Mouse (Mus musculus) T-helper 17 cell (primary cell): Measurements from ENCODE around the gene Zc3h6.

Experiments used
- in situ Hi-C, 2 experiments: fragments of 300-600 bp; cut with MboI, MseI; formaldehyde crosslinking; loops; 1 replicate in 1 of 2; 2 replicates in 1 of 2; pipeline ENCODE4 v1.15.1; 2025; ENCODE audit warnings: high pct_unique_total_duplicates in 2 of 2

The Zc3h6 gene

GRCm38 (mm10) chr2:129024820-129025219 lies 57.6 kb downstream of the Zc3h6 start:
- in situ Hi-C loops = loop anchor here in 1 of 2 experiments (5.0 kb wide), 1 partner anchor 43 kb away; no protein-coding TSS in a partner anchor

DNA sequence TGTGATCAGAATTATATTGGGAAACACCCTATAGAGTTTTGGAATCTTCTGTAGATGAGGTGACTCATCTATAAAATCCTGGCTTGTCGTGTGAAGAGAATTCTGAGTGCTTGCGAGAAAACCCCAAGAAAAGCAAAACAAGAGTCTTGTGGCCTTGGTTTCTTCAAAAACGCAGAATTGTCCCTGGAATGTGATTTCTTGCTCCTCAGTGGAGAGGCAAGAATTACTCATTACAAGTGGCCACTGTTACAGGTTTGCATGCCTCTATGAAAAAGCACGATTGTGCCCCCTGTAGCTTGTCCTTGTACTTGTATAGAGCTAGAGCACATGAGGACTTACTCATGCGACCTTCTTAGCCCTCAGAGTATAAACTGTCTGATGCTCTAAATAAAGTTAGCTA lies 68.2 kb downstream of the Zc3h6 start:
- in situ Hi-C loops = no loop called here

- in situ Hi-C loops = no loop called here
Measured at GRCm38 (mm10) chr2:129038426-129038936, 71.3 kb downstream of the Zc3h6 start.

DNA sequence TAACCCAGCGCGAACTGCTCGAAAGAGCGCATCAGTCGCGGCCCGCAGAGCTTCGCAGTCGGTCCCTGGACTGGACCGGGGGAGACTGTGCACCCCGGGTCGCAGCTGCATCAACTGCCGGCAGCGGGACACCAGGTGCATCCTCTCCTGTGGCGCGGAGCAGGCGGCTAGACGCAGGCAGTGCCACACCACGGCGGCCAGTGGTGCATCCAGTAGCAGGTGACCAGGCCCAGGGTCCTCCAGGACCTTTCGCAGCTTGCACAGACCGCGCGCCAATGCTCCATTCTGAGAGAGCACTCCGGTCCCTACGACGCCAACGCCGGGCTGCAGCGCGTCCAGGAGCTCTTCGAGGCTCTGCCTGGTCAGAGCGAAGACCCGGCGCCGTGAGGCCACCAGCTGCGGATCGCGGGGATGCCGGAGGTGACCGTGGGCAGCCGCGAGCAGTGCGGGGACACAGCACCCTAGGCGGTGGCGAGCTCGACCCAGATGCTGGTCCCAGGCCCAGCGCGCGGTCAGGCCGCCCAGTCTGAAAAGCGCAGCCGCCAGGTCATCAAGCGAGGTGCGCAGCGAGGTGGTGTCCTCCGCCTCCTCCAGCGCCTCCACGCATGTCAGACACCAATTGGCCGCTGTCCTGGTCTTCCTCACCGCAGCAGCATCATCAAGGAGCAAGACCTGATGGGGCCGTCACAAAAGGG lies 71.9 kb downstream of the Zc3h6 start:
- in situ Hi-C loops = no loop called here

DNA sequence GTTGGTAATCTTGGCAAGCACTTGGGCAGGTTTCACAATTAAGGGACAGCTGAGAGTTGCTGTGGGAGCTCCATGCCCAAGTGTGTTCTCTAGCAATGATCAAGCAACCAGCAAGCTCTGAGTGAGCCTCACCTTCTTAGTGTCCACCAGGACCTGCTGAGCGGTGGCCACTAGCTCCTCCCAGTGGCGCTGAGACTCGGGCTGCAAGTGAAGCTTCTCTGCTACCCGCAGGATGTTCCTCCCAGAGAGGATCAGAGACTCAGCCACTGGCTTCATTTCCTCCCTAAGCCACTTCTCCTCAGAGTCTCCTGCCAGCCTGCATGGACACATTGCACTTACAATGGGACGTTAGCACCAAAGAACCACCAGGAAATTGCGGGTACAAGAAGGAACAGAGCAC lies 73.4 kb downstream of the Zc3h6 start:
- in situ Hi-C loops = loop anchor here in 1 of 2 experiments (10.0 kb wide), 1 partner anchor 316 kb away; no protein-coding TSS in a partner anchor

DNA sequence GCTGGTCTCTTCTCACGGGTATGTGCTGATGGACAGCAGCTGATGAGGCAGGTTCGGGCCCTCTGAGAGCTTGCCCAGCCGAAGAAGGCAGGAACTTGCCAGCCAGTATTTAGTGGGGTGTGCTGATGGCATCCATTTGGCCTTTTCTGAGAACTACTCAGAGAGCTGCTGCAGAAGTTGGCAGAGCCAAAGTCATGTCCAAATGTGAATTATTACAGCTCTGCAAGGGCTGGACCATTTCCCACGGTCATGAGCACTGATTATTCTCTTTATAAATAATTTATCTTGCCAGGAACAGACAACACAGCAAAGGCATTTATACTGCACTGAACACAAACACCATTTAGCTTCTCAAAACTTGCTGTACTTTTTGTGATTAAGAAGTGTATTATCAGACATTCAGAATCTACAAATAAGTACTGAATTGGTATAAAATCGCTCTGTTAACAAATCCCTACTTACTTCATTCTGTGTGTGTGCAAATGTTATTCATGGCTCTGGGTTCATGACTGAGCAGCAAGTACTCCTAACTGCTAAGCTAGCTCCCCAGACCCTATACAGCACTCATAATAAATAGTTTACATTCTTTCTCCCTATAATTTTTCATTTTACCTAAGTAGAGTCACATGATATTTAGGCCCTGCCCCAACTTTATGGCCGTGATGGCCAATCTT lies 79.1 kb downstream of the Zc3h6 start:
- in situ Hi-C loops = loop anchor here in 1 of 2 experiments (10.0 kb wide), 1 partner anchor 322 kb away; no protein-coding TSS in a partner anchor

DNA sequence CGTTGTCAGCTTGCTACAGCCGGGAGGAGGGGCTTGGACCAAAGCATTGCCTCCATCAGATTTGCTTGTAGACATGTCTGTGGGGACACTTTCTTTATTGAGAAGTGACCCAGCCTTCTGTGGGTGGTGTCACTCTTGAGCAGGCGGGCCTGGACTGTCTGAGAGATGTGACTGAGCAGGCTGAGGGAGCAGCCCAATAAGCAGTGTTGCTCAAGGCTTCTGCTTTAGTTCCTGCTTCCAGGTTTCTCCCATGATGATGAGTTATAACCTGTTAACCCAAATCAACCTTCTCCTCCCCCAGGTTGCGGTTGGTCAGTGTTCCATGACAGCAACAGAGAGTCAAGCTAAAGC lies 79.6 kb downstream of the Zc3h6 start:
- in situ Hi-C loops = loop anchor here in 1 of 2 experiments (10.0 kb wide), 1 partner anchor 322 kb away; no protein-coding TSS in a partner anchor

DNA sequence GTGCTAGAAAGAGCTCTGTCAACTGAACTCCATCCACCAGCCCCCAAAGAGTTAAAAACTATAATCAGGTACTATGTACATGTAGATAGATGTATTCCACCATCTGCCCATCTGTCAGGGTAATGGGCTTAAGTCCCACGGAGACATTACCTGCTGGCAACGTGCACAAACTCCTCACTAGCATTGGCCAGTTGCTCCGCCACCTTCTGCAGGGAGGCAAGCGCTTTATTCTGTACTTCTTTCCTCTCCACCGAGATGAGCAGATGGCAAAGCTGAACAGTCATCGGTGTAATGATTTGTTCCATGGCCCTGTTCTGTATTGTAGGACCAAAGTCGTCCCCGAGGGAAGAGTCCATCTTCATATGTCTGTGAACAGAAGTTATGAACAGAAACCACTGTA lies 80.6 kb downstream of the Zc3h6 start, which contains the start of gene Vinac1:
TSS of gene Vinac1 (minus strand) at position 362 of the 400 bp plus-strand sequence.
- in situ Hi-C loops = loop anchor here in 1 of 2 experiments (10.0 kb wide), 1 partner anchor 323 kb away; no protein-coding TSS in a partner anchor

DNA sequence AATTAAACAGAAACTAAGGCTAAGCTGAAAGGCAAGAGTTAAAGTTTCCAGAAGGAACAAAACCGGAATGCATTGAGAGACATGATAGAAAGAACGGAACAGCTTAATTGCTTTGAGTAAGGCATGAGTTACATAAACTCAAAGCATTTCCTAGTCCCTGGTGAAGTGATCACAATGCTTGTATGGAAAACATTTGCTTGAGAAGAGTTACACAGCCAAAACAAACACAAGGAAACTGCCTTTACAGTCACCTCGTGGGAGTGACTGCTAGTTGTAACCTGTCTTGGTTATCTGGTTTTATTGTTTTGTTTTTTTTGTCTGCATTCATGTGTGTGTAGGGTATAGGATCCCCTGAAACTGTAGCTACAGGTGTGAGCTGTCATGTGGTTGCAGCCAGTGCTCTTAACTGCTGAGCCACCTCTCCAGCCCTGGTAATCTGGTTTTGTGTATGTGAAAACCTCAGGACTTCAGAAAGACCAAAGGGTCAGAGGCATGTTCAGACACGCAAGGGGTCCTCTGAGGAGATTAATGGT lies 85.3 kb downstream of the Zc3h6 start:
- in situ Hi-C loops = loop anchor here in 1 of 2 experiments (25.0 kb wide), 1 partner anchor 165 kb away; no protein-coding TSS in a partner anchor

- in situ Hi-C loops = loop anchor here (5.0 to 25.0 kb wide), 2 partner anchors 108 to 168 kb away; no protein-coding TSS in a partner anchor
Measured at GRCm38 (mm10) chr2:129055741-129056140, 88.5 kb downstream of the Zc3h6 start.

GRCm38 (mm10) chr2:129056597-129056996 lies 89.4 kb downstream of the Zc3h6 start:
- in situ Hi-C loops = loop anchor here (5.0 to 25.0 kb wide), 2 partner anchors 109 to 169 kb away; no protein-coding TSS in a partner anchor

GRCm38 (mm10) chr2:129057256-129057655 lies 90.1 kb downstream of the Zc3h6 start:
- in situ Hi-C loops = loop anchor here (5.0 to 25.0 kb wide), 2 partner anchors 110 to 170 kb away; no protein-coding TSS in a partner anchor

GRCm38 (mm10) chr2:129057920-129058361 lies 90.7 kb downstream of the Zc3h6 start:
- in situ Hi-C loops = loop anchor here (5.0 to 25.0 kb wide), 2 partner anchors 111 to 171 kb away; no protein-coding TSS in a partner anchor

GRCm38 (mm10) chr2:129061456-129062059 lies 94.4 kb downstream of the Zc3h6 start:
- in situ Hi-C loops = loop anchor here in 1 of 2 experiments (25.0 kb wide), 1 partner anchor 174 kb away; no protein-coding TSS in a partner anchor

GRCm38 (mm10) chr2:129065437-129066282 lies 98.5 kb downstream of the Zc3h6 start, which contains the start of gene Ttl:
TSS of gene Ttl (plus strand) at chr2:129065942.
- in situ Hi-C loops = loop anchor here in 1 of 2 experiments (25.0 kb wide), 1 partner anchor 178 kb away; no protein-coding TSS in a partner anchor

DNA sequence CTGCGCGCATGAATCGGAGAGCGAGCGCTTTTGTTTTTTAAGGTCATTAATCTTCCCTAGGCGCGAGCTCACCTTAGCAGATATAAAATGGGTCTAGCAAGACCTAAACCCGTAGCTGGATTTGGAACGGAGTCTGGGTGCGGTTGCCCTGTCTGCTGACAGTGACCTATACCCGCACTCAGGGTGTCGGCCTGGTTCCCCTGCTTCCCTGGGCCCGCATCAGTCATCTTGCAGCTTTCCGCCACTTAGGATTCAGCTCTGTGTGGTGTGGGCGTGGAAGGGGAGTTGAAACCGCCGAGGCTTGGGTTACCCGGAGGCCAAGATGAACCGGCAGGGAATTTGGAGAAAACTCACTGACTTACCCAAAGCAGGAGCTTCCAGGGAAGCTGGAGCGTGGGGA lies 99.1 kb downstream of the Zc3h6 start:
- in situ Hi-C loops = loop anchor here in 1 of 2 experiments (25.0 kb wide), 1 partner anchor 179 kb away; no protein-coding TSS in a partner anchor
